Mouse (Mus musculus) hindbrain, embryonic 14.5 days (tissue): ENCODE measurements around the gene Bfsp2. TPM values are rescaled to one million over a fixed set of nuclear protein-coding genes. Genes with fewer than 3 reads are reported as not detected.
"Not testable (repeated sequence)": the region's sequence is repeated elsewhere in the genome, so short reads cannot be mapped to it uniquely, and the experiment has no call there.

Experiments
- ATAC-seq: fragments of 200-750 bp; cut with Nextera tagmentation; 2 replicates; pipeline ENCODE4 v1.8.0; 2017; ENCODE audit warnings: moderate number of reproducible peaks, mild to moderate bottlenecking, moderate TSS enrichment, moderate library complexity; ENCODE audit not compliant: low FRiP score
- DNase-seq: peaks from one replicate; pipeline ENCODE4 v3.0.0-alpha.2; 2015; ENCODE audit warnings: low spot score
- H3K27ac ChIP-seq: fragments of 300-500 bp; sonication (generic); 2 replicates; pipeline ENCODE4 v1.5.1; 2014; ENCODE audit warnings: mild to moderate bottlenecking, moderate library complexity
- H3K27me3 ChIP-seq: fragments of 300-500 bp; sonication (generic); 2 replicates; pipeline ENCODE4 v1.6.1; 2014; ENCODE audit warnings: mild to moderate bottlenecking, low read length, mixed read lengths; ENCODE audit not compliant: control insufficient read depth, insufficient read depth
- H3K36me3 ChIP-seq: fragments of 300-500 bp; sonication (generic); replicated peaks from 2 replicates; pipeline ENCODE4 v1.6.1; 2014; ENCODE audit not compliant: control insufficient read depth, insufficient read depth
- H3K4me1 ChIP-seq: fragments of 300-500 bp; sonication (generic); replicated peaks from 2 replicates; pipeline ENCODE4 v1.6.1; 2014; ENCODE audit warnings: antibody characterized with exemption, low read length, mixed read lengths; ENCODE audit not compliant: control insufficient read depth, insufficient read depth
- H3K4me2 ChIP-seq: fragments of 300-500 bp; sonication (generic); replicated peaks from 2 replicates; pipeline ENCODE4 v1.6.1; 2014; ENCODE audit warnings: mild to moderate bottlenecking, moderate library complexity
- H3K4me3 ChIP-seq: fragments of 300-500 bp; sonication (generic); replicated peaks from 2 replicates; pipeline ENCODE4 v1.5.1; 2014; ENCODE audit warnings: mild to moderate bottlenecking, low read length
- H3K9ac ChIP-seq: fragments of 300-500 bp; sonication (generic); 2 replicates; pipeline ENCODE4 v1.6.1; 2014
- H3K9me3 ChIP-seq: fragments of 300-500 bp; sonication (generic); 2 replicates; pipeline ENCODE4 v1.6.1; 2016; ENCODE audit warnings: low read length; ENCODE audit not compliant: control insufficient read depth
- WGBS: fragments of 180-500 bp; shearing (Covaris S2); extraction: QIAGEN DNeasy Blood & Tissue Kit; methylation state at CpG from one replicate; pipeline ENCODE4 v1.1.7; 2014; 5-methylcytosine and 5-hydroxymethylcytosine counted together
- polyA plus RNA-seq: library from polyadenylated mRNA; unstranded; fragments of >200 nt; fragmentation: Nextera tagmentation; extraction: Ambion mirVana; gene quantifications from 2 replicates; pipeline ENCODE4 v1.2.1, GENCODE M21; 2014

Bfsp2 gene
- polyA plus RNA-seq, 1 experiment from 2014 or later = 4.1 TPM

GRCm38 (mm10) chr9:103424869-103425268 is 55.4 kb downstream of the Bfsp2 start:
- Histone ChIP-seq H3K9me3 (no peaks in the 10 kb centered on the region), H3K4me3 (no peak overlapping the region), H3K27ac (no peak overlapping the region), H3K36me3 (no peaks in the 10 kb centered on the region), H3K4me1 (peaks cover 13% of the 10 kb centered on the region; the same call in 1 of the 2 replicates), H3K9ac (no peak overlapping the region), H3K27me3 (no peaks in the 10 kb centered on the region), H3K4me2 (no peak overlapping the region)
- DNase-seq (no peak), ATAC-seq (no peak)
- 85% methylated on average over 11 of the region's 11 CpGs for WGBS

GRCm38 (mm10) chr9:103423951-103424350 is 56.3 kb downstream of the Bfsp2 start:
- ATAC-seq = no peak
- H3K4me3 ChIP-seq = no peak overlapping the region
- DNase-seq = no peak
- H3K27ac ChIP-seq = 0 out of 2 replicates have a peak overlapping the region, but pooled peaks have one; percentile 6
- H3K4me1 ChIP-seq = peaks cover 13% of the 10 kb centered on the region; the same call in 1 of the 2 replicates
- no peak overlapping the region for H3K9ac ChIP-seq
- H3K36me3 ChIP-seq = no peaks in the 10 kb centered on the region
- 86% methylated on average over 7 of the region's 8 CpGs for WGBS
- H3K9me3 ChIP-seq = no peaks in the 10 kb centered on the region
- H3K27me3 ChIP-seq = no peaks in the 10 kb centered on the region
- no peak overlapping the region for H3K4me2 ChIP-seq

- WGBS = 68% methylated on average over 7 of the region's 7 CpGs
- no peaks in the 10 kb centered on the region for H3K27me3 ChIP-seq
- H3K4me1 ChIP-seq = peaks cover 13% of the 10 kb centered on the region; the same call in 1 of the 2 replicates
- ATAC-seq (no peak), DNase-seq (no peak)
- peak overlapping the region; percentile 6; the same call in 1 of the 2 replicates for H3K27ac ChIP-seq
- H3K9me3 ChIP-seq = no peaks in the 10 kb centered on the region
- no peaks in the 10 kb centered on the region for H3K36me3 ChIP-seq
- H3K4me3 ChIP-seq = no peak overlapping the region
- peak overlapping the region; percentile 4; the same call in 1 of the 2 replicates for H3K4me2 ChIP-seq
- H3K9ac ChIP-seq = no peak overlapping the region
These were observed 56.8 kb downstream of the Bfsp2 start for GRCm38 (mm10) chr9:103423384-103423783.

GRCm38 (mm10) chr9:103422847-103423246 is 57.4 kb downstream of the Bfsp2 start:
- peak; percentile 58 for DNase-seq
- peaks cover 13% of the 10 kb centered on the region; the same call in 1 of the 2 replicates for H3K4me1 ChIP-seq
- H3K9me3 ChIP-seq = no peaks in the 10 kb centered on the region
- WGBS = 52% methylated on average over 18 of the region's 18 CpGs
- peak overlapping the region; percentile 35; the same call in 1 of the 2 replicates for H3K27ac ChIP-seq
- H3K4me3 ChIP-seq = no peak overlapping the region
- no peaks in the 10 kb centered on the region for H3K27me3 ChIP-seq
- peak; percentile 46; the same call in 1 of the 2 replicates for ATAC-seq
- H3K36me3 ChIP-seq = no peaks in the 10 kb centered on the region
- H3K4me2 ChIP-seq = 0 out of 2 replicates have a peak overlapping the region, but pooled peaks have one; percentile 4
- H3K9ac ChIP-seq = no peak overlapping the region

- H3K4me3 ChIP-seq = no peak overlapping the region
- peak; percentile 42 for DNase-seq
- 35% methylated on average over 3 of the region's 3 CpGs for WGBS
- no peaks in the 10 kb centered on the region for H3K27me3 ChIP-seq
- peak overlapping the region; percentile 70 for H3K27ac ChIP-seq
- H3K36me3 ChIP-seq = no peaks in the 10 kb centered on the region
- H3K9me3 ChIP-seq = no peaks in the 10 kb centered on the region
- H3K4me1 ChIP-seq = peaks cover 13% of the 10 kb centered on the region; the same call in 1 of the 2 replicates
- H3K9ac ChIP-seq = no peak overlapping the region
- ATAC-seq = 0 out of 2 replicates have a peak, but pooled peaks have one; percentile 46
- no peak overlapping the region for H3K4me2 ChIP-seq
These were observed 59.4 kb downstream of the Bfsp2 start for GRCm38 (mm10) chr9:103420844-103421243.

GRCm38 (mm10) chr9:103418786-103419185 is 61.4 kb downstream of the Bfsp2 start:
- Histone ChIP-seq H3K4me2 (no peak overlapping the region), H3K27me3 (no peaks in the 10 kb centered on the region), H3K4me3 (no peak overlapping the region), H3K9me3 (no peaks in the 10 kb centered on the region), H3K36me3 (no peaks in the 10 kb centered on the region), H3K27ac (no peak overlapping the region), H3K4me1 (peaks cover 16% of the 10 kb centered on the region; the same call in 1 of the 2 replicates), H3K9ac (no peak overlapping the region)
- DNase-seq (no peak), ATAC-seq (no peak)
- 92% methylated on average over 2 of the region's 2 CpGs for WGBS

GRCm38 (mm10) chr9:103418267-103418666 is 62.0 kb downstream of the Bfsp2 start:
- H3K27me3 ChIP-seq, H3K9ac ChIP-seq: not testable (repeated sequence)
- 83% methylated on average over 1 of the region's 1 CpGs for WGBS

GRCm38 (mm10) chr9:103413457-103413856 is 66.8 kb downstream of the Bfsp2 start:
- no peak for DNase-seq
- 54% methylated on average over 9 of the region's 9 CpGs for WGBS

More at GRCm38 (mm10) chr9:103418267-103418666, 62.0 kb downstream of the Bfsp2 start:
- not testable (repeated sequence) for H3K36me3 ChIP-seq, DNase-seq, H3K9me3 ChIP-seq, H3K27ac ChIP-seq, H3K4me3 ChIP-seq, ATAC-seq, H3K4me2 ChIP-seq
- H3K4me1 ChIP-seq = peaks cover 20% of the 10 kb centered on the region; the same call in 1 of the 2 replicates

GRCm38 (mm10) chr9:103409119-103409518 is 71.1 kb downstream of the Bfsp2 start:
- Histone ChIP-seq H3K9ac (no peak overlapping the region), H3K36me3 (no peaks in the 10 kb centered on the region), H3K9me3 (no peaks in the 10 kb centered on the region), H3K4me2 (no peak overlapping the region), H3K4me1 (peaks cover 16% of the 10 kb centered on the region; the same call in 1 of the 2 replicates), H3K27ac (peak overlapping the region; percentile 61; the same call in 1 of the 2 replicates), H3K27me3 (no peaks in the 10 kb centered on the region), H3K4me3 (no peak overlapping the region)
- 71% methylated on average over 2 of the region's 2 CpGs for WGBS
- ATAC-seq (no peak), DNase-seq (no peak)

More at GRCm38 (mm10) chr9:103413457-103413856, 66.8 kb downstream of the Bfsp2 start:
- no peak overlapping the region for H3K4me3 ChIP-seq
- peaks cover 14% of the 10 kb centered on the region; the same call in 1 of the 2 replicates for H3K4me1 ChIP-seq
- H3K9ac ChIP-seq = no peak overlapping the region
- ATAC-seq = no peak
- H3K36me3 ChIP-seq = no peaks in the 10 kb centered on the region
- H3K4me2 ChIP-seq = no peak overlapping the region
- no peaks in the 10 kb centered on the region for H3K9me3 ChIP-seq
- no peaks in the 10 kb centered on the region for H3K27me3 ChIP-seq
- H3K27ac ChIP-seq = no peak overlapping the region
